Mouse (Mus musculus): ENCODE data around the gene Marcks.

Marcks gene

GRCm38 (mm10) chr10:37138778-37139442 is at the start of gene Marcks:
Gene Marcks (minus strand): TSS chr10:37138920.
- no peaks in the 10 kb centered on the region for H3K36me3 ChIP-seq (ENCODE audit: control insufficient read depth, insufficient read depth, low read length, poor library complexity, severe bottlenecking)
- peak; percentile 84 for DNase-seq (ENCODE audit: low read depth, low spot score)
- H3K27me3 ChIP-seq (ENCODE audit: control insufficient read depth, insufficient read depth, low read length, poor library complexity, severe bottlenecking) = no peaks in the 10 kb centered on the region

DNA sequence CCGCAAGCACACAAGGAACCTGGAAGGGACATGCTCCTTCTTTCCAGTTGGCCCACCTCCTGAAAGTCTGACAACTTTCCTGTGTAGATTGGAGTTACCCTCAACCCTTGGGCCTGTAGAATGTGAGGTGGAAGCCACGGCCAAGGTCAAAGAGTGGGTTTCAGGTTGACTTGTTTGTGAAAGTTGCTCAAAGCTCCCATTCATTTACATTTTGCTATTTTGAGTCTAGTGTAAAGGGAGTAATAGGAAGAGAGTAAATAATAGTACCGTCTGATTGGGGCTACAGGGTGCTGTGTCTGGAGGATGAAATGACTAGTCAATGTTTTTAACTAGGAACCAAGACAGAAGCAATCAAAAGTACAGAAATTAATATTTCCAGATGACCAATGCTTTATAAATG is 38.4 kb upstream of the Marcks start:
- Histone ChIP-seq H3K36me3 (ENCODE audit: control insufficient read depth, insufficient read depth, low read length, poor library complexity, severe bottlenecking) (no peaks in the 10 kb centered on the region), H3K27me3 (ENCODE audit: control insufficient read depth, insufficient read depth, low read length, poor library complexity, severe bottlenecking) (no peaks in the 10 kb centered on the region)
- DNase-seq (ENCODE audit: low read depth, low spot score) = no peak

DNA sequence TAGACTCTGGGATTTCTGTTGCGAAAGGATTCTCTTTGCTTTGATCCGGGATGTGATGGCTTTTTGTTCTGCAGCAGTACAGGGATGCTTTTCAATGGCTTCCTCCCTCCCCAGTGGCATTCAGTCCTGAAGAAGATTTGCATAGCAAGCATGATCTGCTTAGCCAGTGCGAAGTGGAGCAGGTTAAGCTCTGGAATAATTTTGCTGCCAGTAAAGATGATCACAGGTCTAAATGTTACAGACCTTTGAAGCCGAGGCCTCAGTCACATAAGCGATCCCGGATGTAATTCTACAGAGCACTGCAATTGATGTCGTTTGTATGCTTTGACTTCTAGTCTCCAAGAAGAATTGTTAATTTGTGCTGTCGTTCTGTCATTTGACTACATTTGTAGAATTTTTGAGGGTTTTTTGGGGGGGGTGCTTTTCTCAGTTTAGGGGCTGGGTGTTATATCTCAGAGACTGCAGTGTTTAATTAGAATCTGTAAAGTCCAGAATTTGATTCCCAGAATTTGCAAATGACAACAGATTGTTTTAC is 33.8 kb upstream of the Marcks start:
- no peak for DNase-seq (ENCODE audit: low read depth, low spot score)
- no peaks in the 10 kb centered on the region for H3K27me3 ChIP-seq (ENCODE audit: control insufficient read depth, insufficient read depth, low read length, poor library complexity, severe bottlenecking)
- H3K36me3 ChIP-seq (ENCODE audit: control insufficient read depth, insufficient read depth, low read length, poor library complexity, severe bottlenecking) = no peaks in the 10 kb centered on the region

DNA sequence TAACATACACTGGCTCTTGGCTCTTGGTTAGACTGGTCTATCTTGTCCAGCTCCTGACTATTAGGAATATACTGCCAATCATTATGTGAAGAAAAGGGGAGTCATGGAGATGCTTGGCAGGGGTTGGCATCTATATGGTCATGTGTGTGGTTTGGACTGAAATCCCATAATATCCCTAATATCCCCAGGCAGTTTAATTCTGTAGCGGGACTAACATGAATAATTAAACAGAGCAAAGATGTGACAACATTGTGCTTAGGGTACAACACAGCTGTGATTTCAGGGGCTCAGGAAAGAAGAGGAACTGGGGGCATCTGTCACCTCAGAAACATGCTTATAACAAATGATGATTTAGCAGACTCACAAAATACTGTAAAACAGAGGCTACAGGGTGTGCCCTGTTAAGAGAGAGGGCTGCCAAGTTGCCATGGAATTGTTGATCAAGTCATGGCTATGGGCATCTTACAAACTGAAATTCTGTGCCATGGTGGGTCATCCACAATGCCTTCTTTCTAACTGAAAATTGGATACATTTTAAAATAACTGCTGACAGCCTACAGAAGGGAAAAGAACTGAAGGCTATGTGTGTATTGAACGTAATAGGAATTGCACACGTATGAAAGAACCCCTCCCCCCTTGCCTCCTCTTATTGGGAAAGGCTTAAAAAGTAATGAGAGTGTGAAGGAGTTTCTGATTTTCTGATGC is 33.1 kb upstream of the Marcks start:
- Histone ChIP-seq H3K27me3 (ENCODE audit: control insufficient read depth, insufficient read depth, low read length, poor library complexity, severe bottlenecking) (no peaks in the 10 kb centered on the region), H3K36me3 (ENCODE audit: control insufficient read depth, insufficient read depth, low read length, poor library complexity, severe bottlenecking) (no peaks in the 10 kb centered on the region)
- no peak for DNase-seq (ENCODE audit: low read depth, low spot score)

GRCm38 (mm10) chr10:37170878-37171277 is 32.2 kb upstream of the Marcks start:
- DNase-seq (ENCODE audit: low read depth, low spot score) = no peak

DNA sequence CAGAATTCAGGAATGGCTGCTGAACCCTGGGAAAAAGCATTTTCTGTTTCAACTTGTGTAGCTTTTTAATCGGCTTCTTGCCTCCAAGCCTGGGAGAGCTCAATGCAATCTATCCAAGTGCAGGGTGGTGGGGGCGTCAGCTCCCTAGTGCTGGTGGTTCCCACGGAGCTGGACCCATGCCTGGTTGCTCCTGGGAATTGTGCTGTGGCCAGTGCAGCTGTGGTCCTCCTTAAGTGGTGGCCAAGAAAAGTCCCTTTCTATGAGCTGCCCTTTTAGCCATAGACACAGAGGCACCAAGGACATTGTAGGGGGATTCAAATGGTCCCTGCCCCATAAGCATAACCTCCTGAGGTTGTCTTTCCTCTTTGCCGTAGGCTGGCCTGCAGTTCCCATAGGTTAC is 31.7 kb upstream of the Marcks start:
- Histone ChIP-seq H3K36me3 (ENCODE audit: control insufficient read depth, insufficient read depth, low read length, poor library complexity, severe bottlenecking) (no peaks in the 10 kb centered on the region), H3K27me3 (ENCODE audit: control insufficient read depth, insufficient read depth, low read length, poor library complexity, severe bottlenecking) (no peaks in the 10 kb centered on the region)
- DNase-seq (ENCODE audit: low read depth, low spot score) = no peak

More at GRCm38 (mm10) chr10:37170878-37171277, 32.2 kb upstream of the Marcks start:
- Histone ChIP-seq H3K27me3 (ENCODE audit: control insufficient read depth, insufficient read depth, low read length, poor library complexity, severe bottlenecking) (no peaks in the 10 kb centered on the region), H3K36me3 (ENCODE audit: control insufficient read depth, insufficient read depth, low read length, poor library complexity, severe bottlenecking) (no peaks in the 10 kb centered on the region)

DNA sequence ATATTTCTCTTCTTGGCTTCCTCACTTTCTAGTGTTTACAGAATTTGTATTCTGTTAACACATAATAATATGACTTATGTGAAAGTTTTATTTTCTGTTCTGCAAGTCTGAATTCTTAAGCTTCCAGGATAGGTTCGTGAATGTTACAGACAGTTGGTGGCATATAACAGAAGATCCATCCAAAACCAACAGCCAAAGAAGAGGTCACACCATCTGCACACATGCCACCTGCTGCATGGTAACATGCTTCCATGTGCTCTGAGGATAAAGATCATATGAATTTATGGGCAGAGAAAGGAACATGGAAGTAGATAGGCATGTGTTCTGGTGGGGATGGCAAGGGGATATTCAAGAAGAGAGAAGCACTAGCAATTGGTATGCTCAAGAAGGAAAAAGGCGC is 28.8 kb upstream of the Marcks start:
- H3K27me3 ChIP-seq (ENCODE audit: control insufficient read depth, insufficient read depth, low read length, poor library complexity, severe bottlenecking) = no peaks in the 10 kb centered on the region
- no peaks in the 10 kb centered on the region for H3K36me3 ChIP-seq (ENCODE audit: control insufficient read depth, insufficient read depth, low read length, poor library complexity, severe bottlenecking)
- DNase-seq (ENCODE audit: low read depth, low spot score) = no peak

DNA sequence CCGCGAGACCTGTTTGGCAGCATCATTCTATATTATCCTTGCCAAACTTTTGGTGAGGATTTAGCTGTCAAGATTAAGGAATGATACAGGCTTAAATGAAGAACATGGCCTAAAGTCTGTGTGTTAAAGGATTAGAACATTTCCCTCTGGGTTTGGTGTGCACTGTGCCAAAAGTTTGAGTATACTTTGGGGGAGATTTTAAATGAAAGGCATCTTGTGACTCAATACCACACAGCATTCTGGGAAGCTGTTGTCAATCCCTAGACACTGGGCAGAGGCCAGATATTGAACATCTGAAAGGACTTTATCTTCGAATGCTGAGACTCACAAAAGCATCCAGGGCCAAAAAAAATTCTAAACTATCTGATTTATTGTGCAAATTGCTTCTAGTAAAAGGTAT is 21.0 kb upstream of the Marcks start:
- DNase-seq (ENCODE audit: low read depth, low spot score) = no peak
- Histone ChIP-seq H3K36me3 (ENCODE audit: control insufficient read depth, insufficient read depth, low read length, poor library complexity, severe bottlenecking) (no peaks in the 10 kb centered on the region), H3K27me3 (ENCODE audit: control insufficient read depth, insufficient read depth, low read length, poor library complexity, severe bottlenecking) (no peaks in the 10 kb centered on the region)

DNA sequence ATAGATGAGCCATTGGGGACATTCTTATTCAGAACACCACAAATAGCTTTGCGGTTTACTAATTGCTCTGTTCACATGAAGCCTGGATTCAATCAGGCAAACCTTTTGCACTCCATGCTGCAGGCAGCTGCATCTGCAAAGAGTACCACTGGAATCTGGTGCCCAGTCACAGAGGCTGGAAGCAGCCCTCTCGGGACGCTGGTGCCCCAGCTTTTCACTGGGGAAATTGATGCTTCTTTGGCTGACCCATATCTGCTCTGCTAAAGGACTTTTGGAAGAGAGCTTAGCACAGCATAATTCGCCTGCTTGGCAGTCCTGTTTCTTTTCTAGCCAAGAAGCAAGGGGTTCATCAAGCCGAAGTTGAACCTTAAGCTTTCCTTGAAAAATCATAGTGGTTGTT is 18.4 kb upstream of the Marcks start:
- Histone ChIP-seq H3K36me3 (ENCODE audit: control insufficient read depth, insufficient read depth, low read length, poor library complexity, severe bottlenecking) (no peaks in the 10 kb centered on the region), H3K27me3 (ENCODE audit: control insufficient read depth, insufficient read depth, low read length, poor library complexity, severe bottlenecking) (no peaks in the 10 kb centered on the region)

DNA sequence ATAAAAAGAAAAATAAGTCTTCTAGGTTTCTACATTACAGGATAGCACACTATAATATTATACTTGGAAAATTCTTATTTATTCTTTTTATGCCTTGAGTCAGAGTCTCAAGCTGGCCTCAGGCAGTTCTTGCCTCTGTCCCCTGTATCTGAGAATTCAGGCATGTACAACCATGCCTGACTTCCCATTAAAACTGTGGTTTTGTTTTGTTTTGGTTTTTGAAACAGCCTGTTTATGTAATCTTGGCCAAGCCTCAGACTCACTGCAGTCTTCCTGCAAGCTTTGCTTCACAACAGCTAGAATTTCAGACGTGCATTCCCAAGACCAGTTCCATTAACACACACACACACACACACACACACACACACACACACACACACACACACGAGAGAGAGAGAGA is 16.4 kb upstream of the Marcks start:
- Histone ChIP-seq H3K27me3 (ENCODE audit: control insufficient read depth, insufficient read depth, low read length, poor library complexity, severe bottlenecking) (no peaks in the 10 kb centered on the region), H3K36me3 (ENCODE audit: control insufficient read depth, insufficient read depth, low read length, poor library complexity, severe bottlenecking) (no peaks in the 10 kb centered on the region)
- no peak for DNase-seq (ENCODE audit: low read depth, low spot score)

More for the DNA sequence above, 18.4 kb upstream of the Marcks start:
- no peak for DNase-seq (ENCODE audit: low read depth, low spot score)

DNA sequence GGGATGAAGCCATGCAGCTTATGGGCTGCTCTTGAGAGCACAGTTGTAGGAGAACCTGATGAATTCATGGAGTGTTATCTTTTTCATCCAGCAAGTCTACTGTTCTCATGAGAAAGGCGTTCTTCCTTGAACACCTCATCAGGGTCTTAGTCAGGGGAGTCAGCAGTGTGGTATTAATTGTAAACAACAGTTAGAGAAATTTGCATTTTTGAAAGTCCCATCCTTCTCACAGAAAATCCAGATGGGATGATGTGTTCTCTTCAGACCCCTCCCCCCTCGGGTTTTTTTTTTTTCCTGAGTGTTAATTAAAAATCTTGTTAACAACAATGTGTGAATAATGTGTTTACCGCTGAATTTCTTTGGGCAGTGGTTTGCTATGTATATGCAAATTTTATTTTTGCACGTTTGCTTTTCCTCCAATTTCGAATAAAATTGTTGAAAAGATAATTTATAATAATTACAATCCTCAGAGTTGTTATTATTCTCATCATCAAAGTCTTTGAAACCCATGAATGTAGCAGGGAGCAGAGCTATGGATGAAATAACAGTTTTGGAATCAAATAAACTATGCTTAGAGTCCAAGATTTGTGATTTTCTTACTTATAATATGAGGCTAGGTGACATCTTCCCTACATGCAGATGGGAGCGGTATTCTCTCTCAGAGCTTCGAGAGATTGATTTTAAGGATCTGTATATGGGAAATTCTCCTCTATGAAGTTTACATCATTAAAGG is 13.0 kb upstream of the Marcks start:
- Histone ChIP-seq H3K36me3 (ENCODE audit: control insufficient read depth, insufficient read depth, low read length, poor library complexity, severe bottlenecking) (no peaks in the 10 kb centered on the region), H3K27me3 (ENCODE audit: control insufficient read depth, insufficient read depth, low read length, poor library complexity, severe bottlenecking) (no peaks in the 10 kb centered on the region)
- no peak for DNase-seq (ENCODE audit: low read depth, low spot score)

DNA sequence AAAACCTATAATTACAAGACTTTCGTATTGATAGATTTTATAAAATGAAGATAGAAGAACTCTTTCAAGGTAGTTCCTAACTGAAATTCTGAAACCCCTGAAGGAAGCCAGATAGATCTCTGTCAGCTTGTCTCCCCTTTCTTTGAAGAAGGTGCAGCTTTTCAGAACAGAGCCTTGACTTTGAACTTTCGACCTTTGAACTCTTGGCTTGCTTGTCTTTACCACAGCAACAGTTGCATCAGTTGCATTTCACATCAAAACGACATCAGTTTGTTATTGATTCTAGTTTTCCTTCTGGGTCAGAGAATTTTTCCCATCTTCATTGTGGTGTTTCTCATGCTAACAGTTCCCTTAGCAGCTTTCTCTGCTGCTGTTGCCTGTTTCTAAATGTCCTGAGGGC is 9.3 kb upstream of the Marcks start:
- H3K27me3 ChIP-seq (ENCODE audit: control insufficient read depth, insufficient read depth, low read length, poor library complexity, severe bottlenecking) = no peaks in the 10 kb centered on the region
- no peaks in the 10 kb centered on the region for H3K36me3 ChIP-seq (ENCODE audit: control insufficient read depth, insufficient read depth, low read length, poor library complexity, severe bottlenecking)
- no peak for DNase-seq (ENCODE audit: low read depth, low spot score)

- Histone ChIP-seq H3K27me3 (ENCODE audit: control insufficient read depth, insufficient read depth, low read length, poor library complexity, severe bottlenecking) (no peaks in the 10 kb centered on the region), H3K36me3 (ENCODE audit: control insufficient read depth, insufficient read depth, low read length, poor library complexity, severe bottlenecking) (no peaks in the 10 kb centered on the region)
- no peak for DNase-seq (ENCODE audit: low read depth, low spot score)
These were observed 6.7 kb upstream of the Marcks start for GRCm38 (mm10) chr10:37145456-37145855.

DNA sequence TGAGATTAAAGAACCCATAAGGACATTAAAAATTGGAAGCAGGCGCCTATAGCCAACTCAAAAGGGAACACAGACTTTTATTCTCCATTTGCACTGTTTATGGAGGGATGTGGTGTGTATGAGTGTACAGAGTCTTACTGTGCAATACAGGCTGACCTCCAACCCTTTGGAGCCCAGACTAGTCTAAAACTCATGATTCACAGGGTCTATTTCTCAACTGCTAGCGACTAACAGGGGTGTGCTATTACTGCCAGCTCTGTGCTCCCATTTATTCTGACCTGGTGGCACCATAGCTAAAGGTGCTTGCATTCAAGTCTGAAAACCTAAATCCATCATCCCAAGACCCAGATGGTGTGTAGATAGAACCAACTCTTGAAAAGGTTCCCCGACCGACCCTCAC is 2.9 kb upstream of the Marcks start:
- Histone ChIP-seq H3K27me3 (ENCODE audit: control insufficient read depth, insufficient read depth, low read length, poor library complexity, severe bottlenecking) (no peaks in the 10 kb centered on the region), H3K36me3 (ENCODE audit: control insufficient read depth, insufficient read depth, low read length, poor library complexity, severe bottlenecking) (no peaks in the 10 kb centered on the region)
- DNase-seq (ENCODE audit: low read depth, low spot score) = no peak

Data from splenic B cell, adult 2 months (primary cell).